Mouse (Mus musculus) kidney, embryonic 14.5 days (tissue): ENCODE data around the gene Panx1. TPM values are rescaled to one million over a fixed set of nuclear protein-coding genes. Genes with fewer than 3 reads are reported as not detected.

Experiments
- ATAC-seq: fragments of 200-750 bp; cut with Nextera tagmentation; 2 replicates; pipeline ENCODE4 v1.8.0; 2017; ENCODE audit warnings: moderate number of reproducible peaks, mild to moderate bottlenecking, moderate TSS enrichment, moderate library complexity; ENCODE audit not compliant: low FRiP score, low TSS enrichment
- H3K27ac ChIP-seq: fragments of 300-500 bp; sonication (generic); 2 replicates; pipeline ENCODE4 v1.5.1; 2014; ENCODE audit warnings: low read depth, mild to moderate bottlenecking, low read length, moderate library complexity, mixed read lengths
- H3K27me3 ChIP-seq: fragments of 300-500 bp; sonication (generic); 2 replicates; pipeline ENCODE4 v1.6.1; 2014; ENCODE audit warnings: mild to moderate bottlenecking, low read length; ENCODE audit not compliant: control insufficient read depth, insufficient read depth
- H3K36me3 ChIP-seq: fragments of 300-500 bp; sonication (generic); 2 replicates; pipeline ENCODE4 v1.6.1; 2014; ENCODE audit warnings: low read length, mixed read lengths; ENCODE audit not compliant: control insufficient read depth, insufficient read depth
- H3K4me1 ChIP-seq: fragments of 300-500 bp; sonication (generic); 2 replicates; pipeline ENCODE4 v1.6.1; 2014; ENCODE audit warnings: low read length, mixed read lengths; ENCODE audit not compliant: control insufficient read depth, insufficient read depth
- H3K4me2 ChIP-seq: fragments of 300-500 bp; sonication (generic); replicated peaks from 2 replicates; pipeline ENCODE4 v1.6.1; 2014; ENCODE audit warnings: low read depth, mild to moderate bottlenecking, low read length
- H3K4me3 ChIP-seq: fragments of 300-500 bp; sonication (generic); 2 replicates; pipeline ENCODE4 v1.5.1; 2014; ENCODE audit warnings: mild to moderate bottlenecking, low read length
- H3K9ac ChIP-seq: fragments of 300-500 bp; sonication (generic); 2 replicates; pipeline ENCODE4 v1.6.1; 2014; ENCODE audit warnings: low read depth, mild to moderate bottlenecking, low read length, moderate library complexity
- H3K9me3 ChIP-seq: fragments of 300-500 bp; sonication (generic); 2 replicates; pipeline ENCODE4 v1.6.1; 2016; ENCODE audit warnings: low read length; ENCODE audit not compliant: control insufficient read depth
- WGBS: fragments of 180-500 bp; shearing (Covaris S2); extraction: QIAGEN DNeasy Blood & Tissue Kit; methylation state at CpG from one replicate; pipeline ENCODE4 v1.1.7; 2014; 5-methylcytosine and 5-hydroxymethylcytosine counted together
- polyA plus RNA-seq: library from polyadenylated mRNA; unstranded; fragments of >200 nt; fragmentation: Nextera tagmentation; extraction: Ambion mirVana; gene quantifications from 2 replicates; pipeline ENCODE4 v1.2.1, GENCODE M21; 2014

The Panx1 gene
- polyA plus RNA-seq, 1 experiment from 2014 or later, result 71.2 TPM

DNA sequence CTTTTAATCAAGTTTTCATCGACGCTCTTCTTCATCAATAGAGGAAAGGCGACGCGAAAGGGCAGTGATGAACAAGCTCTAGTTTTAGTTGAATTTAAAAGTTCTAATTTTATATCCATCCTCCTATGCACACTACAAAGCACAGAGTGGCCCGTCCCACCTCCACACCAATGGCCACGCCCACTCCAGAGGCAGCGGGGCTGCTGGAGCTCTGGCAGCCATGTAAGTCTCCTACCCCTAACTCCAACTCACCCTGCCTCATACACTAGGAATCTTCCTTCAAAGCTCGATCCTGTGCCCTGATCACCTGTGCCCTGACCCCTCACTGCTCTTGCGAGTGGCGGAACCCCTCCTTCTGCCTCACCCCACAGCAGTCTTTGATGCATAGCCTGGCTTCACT, 3.7 kb downstream of the Panx1 start:
- Histone ChIP-seq H3K9ac (no peak overlapping the region), H3K4me1 (peaks cover 10% of the 10 kb centered on the region), H3K36me3 (no peaks in the 10 kb centered on the region), H3K9me3 (no peaks in the 10 kb centered on the region), H3K27me3 (no peaks in the 10 kb centered on the region), H3K4me3 (no peak overlapping the region), H3K27ac (no peak overlapping the region), H3K4me2 (no peak overlapping the region)
- WGBS, result 84% methylated on average over 11 of the region's 11 CpGs
- no peak for ATAC-seq

DNA sequence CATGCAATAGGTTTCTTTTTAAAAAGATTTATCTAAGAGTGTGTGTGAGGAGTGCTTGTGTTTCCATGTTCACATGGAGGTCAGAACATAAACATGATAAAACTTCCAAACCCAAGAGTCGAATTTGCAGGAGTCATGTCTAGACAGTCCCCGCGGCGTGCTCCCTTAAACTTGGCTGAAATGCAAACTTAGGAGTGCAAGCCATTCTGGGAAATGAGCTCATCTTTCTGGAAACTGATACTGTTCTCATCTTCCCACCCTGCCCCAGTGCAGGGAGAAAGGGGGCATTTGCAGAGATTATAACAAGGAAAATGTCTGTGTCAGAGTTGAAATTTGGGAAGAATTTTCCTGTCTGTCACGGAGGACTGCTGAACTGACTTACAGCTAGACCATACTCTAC, 5.4 kb downstream of the Panx1 start:
- Histone ChIP-seq H3K36me3 (no peaks in the 10 kb centered on the region), H3K4me1 (peaks cover 5% of the 10 kb centered on the region; the same call in 1 of the 2 replicates), H3K4me2 (no peak overlapping the region), H3K9me3 (no peaks in the 10 kb centered on the region), H3K27me3 (no peaks in the 10 kb centered on the region), H3K4me3 (no peak overlapping the region), H3K27ac (no peak overlapping the region), H3K9ac (no peak overlapping the region)
- 74% methylated on average over 5 of the region's 5 CpGs for WGBS
- ATAC-seq, result no peak

- H3K4me2 ChIP-seq, result no peak overlapping the region
- no peak overlapping the region for H3K27ac ChIP-seq
- H3K4me1 ChIP-seq, result no peaks in the 10 kb centered on the region
- no peaks in the 10 kb centered on the region for H3K27me3 ChIP-seq
- no peaks in the 10 kb centered on the region for H3K36me3 ChIP-seq
- no peak for ATAC-seq
- H3K4me3 ChIP-seq, result no peak overlapping the region
- WGBS, result 55% methylated on average over 3 of the region's 3 CpGs
- no peak overlapping the region for H3K9ac ChIP-seq
- no peaks in the 10 kb centered on the region for H3K9me3 ChIP-seq
These were observed 7.6 kb downstream of the Panx1 start for GRCm38 (mm10) chr9:15037704-15038103.

DNA sequence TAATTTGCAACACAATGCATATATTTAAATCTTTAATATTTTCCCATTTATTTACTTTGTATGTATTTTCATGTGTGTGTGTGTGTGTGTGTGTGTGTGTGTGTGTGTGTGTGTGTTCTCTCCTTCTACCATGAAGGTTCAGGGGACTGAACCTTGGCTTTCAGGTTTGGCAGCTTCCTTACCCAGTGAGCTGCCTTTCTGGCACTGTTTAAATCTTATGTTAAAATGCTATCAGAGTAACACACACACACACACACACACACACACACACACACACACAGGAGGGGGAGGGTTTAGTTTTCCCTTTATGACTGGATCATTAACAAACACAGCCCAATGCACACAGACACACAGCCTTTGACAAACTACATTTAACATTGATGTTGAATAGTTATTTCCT, 8.0 kb downstream of the Panx1 start:
- H3K27ac ChIP-seq, result no peak overlapping the region

DNA sequence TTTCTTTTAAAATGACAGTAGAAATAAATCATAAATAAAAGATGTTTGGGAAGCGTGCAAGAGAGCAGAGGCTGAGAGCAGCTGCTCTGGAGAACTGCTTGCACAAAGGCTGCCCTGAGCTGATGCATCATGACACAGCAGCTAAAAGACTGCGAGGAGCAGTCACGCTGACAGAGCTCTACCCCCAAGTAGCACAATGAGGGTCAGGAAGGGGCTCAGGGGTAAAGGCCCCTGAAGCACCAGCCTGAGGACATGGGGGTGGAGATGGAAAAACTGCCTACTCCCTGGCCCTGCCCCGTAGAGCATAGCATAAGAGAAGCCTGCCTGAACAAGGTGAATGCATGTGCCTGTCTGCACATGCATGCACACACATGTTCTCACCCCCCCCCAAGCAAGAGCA, 8.5 kb downstream of the Panx1 start:
- ATAC-seq, result peak; percentile 43; the same call in 1 of the 2 replicates
- H3K27ac ChIP-seq, result no peak overlapping the region
- no peaks in the 10 kb centered on the region for H3K36me3 ChIP-seq
- no peak overlapping the region for H3K9ac ChIP-seq
- H3K4me2 ChIP-seq, result no peak overlapping the region
- no peaks in the 10 kb centered on the region for H3K4me1 ChIP-seq
- H3K4me3 ChIP-seq, result no peak overlapping the region
- 43% methylated on average over 4 of the region's 4 CpGs for WGBS
- H3K9me3 ChIP-seq, result no peaks in the 10 kb centered on the region
- H3K27me3 ChIP-seq, result no peaks in the 10 kb centered on the region

More for the DNA sequence above, 8.0 kb downstream of the Panx1 start:
- H3K36me3 ChIP-seq, result no peaks in the 10 kb centered on the region
- no peaks in the 10 kb centered on the region for H3K4me1 ChIP-seq
- no peaks in the 10 kb centered on the region for H3K9me3 ChIP-seq
- H3K27me3 ChIP-seq, result no peaks in the 10 kb centered on the region
- H3K4me3 ChIP-seq, result no peak overlapping the region
- H3K9ac ChIP-seq, result no peak overlapping the region
- H3K4me2 ChIP-seq, result no peak overlapping the region
- ATAC-seq, result no peak

GRCm38 (mm10) chr9:15036405-15036804, 8.9 kb downstream of the Panx1 start:
- no peak overlapping the region for H3K9ac ChIP-seq
- H3K27ac ChIP-seq, result no peak overlapping the region
- no peak overlapping the region for H3K4me3 ChIP-seq
- H3K36me3 ChIP-seq, result no peaks in the 10 kb centered on the region
- H3K4me1 ChIP-seq, result no peaks in the 10 kb centered on the region
- ATAC-seq, result no peak
- no peaks in the 10 kb centered on the region for H3K27me3 ChIP-seq
- H3K4me2 ChIP-seq, result no peak overlapping the region
- WGBS, result 77% methylated on average over 2 of the region's 2 CpGs
- H3K9me3 ChIP-seq, result no peaks in the 10 kb centered on the region

- Histone ChIP-seq H3K9me3 (no peaks in the 10 kb centered on the region), H3K4me2 (no peak overlapping the region), H3K4me1 (no peaks in the 10 kb centered on the region), H3K4me3 (no peak overlapping the region), H3K27ac (no peak overlapping the region), H3K36me3 (no peaks in the 10 kb centered on the region), H3K27me3 (no peaks in the 10 kb centered on the region), H3K9ac (no peak overlapping the region)
- WGBS, result 92% methylated on average over 7 of the region's 7 CpGs
- no peak for ATAC-seq
These were observed 9.3 kb downstream of the Panx1 start for GRCm38 (mm10) chr9:15035979-15036378.

- no peak overlapping the region for H3K4me2 ChIP-seq
- 74% methylated on average over 7 of the region's 7 CpGs for WGBS
- ATAC-seq, result no peak
- H3K9ac ChIP-seq, result no peak overlapping the region
- H3K36me3 ChIP-seq, result no peaks in the 10 kb centered on the region
- H3K9me3 ChIP-seq, result no peaks in the 10 kb centered on the region
- no peaks in the 10 kb centered on the region for H3K4me1 ChIP-seq
- H3K4me3 ChIP-seq, result no peak overlapping the region
- H3K27me3 ChIP-seq, result no peaks in the 10 kb centered on the region
- H3K27ac ChIP-seq, result no peak overlapping the region
These were observed 10.6 kb downstream of the Panx1 start for GRCm38 (mm10) chr9:15034546-15035273.

- no peaks in the 10 kb centered on the region for H3K9me3 ChIP-seq
- H3K4me2 ChIP-seq, result no peak overlapping the region
- H3K27ac ChIP-seq, result no peak overlapping the region
- 77% methylated on average over 5 of the region's 5 CpGs for WGBS
- no peak overlapping the region for H3K4me3 ChIP-seq
- H3K27me3 ChIP-seq, result no peaks in the 10 kb centered on the region
- no peak for ATAC-seq
- H3K36me3 ChIP-seq, result no peaks in the 10 kb centered on the region
- H3K4me1 ChIP-seq, result no peaks in the 10 kb centered on the region
- H3K9ac ChIP-seq, result no peak overlapping the region
These were observed 11.6 kb downstream of the Panx1 start for GRCm38 (mm10) chr9:15033568-15034160.
